Mouse (Mus musculus): Measurements from ENCODE around the gene Arhgef3. TPM values are rescaled to one million over a fixed set of nuclear protein-coding genes. Genes with fewer than 3 reads are reported as not detected.

The Arhgef3 gene
- polyA plus RNA-seq, 1 experiment from 2014 or later: 1.6 TPM

GRCm38 (mm10) chr14:27444851-27445281 is 330.2 kb downstream of the Arhgef3 start:
- WGBS: 91% methylated on average over 2 of the region's 2 CpGs
- no peak for DNase-seq (ENCODE audit: extremely low spot score, low spot score)
- H3K36me3 ChIP-seq (replicated peaks): peaks cover 81% of the 10 kb centered on the region
- H3K9me3 ChIP-seq: no peaks in the 10 kb centered on the region
- H3K4me1 ChIP-seq: no peaks in the 10 kb centered on the region
- H3K4me3 ChIP-seq: no peak overlapping the region
- no peaks in the 10 kb centered on the region for H3K27me3 ChIP-seq (ENCODE audit: poor library complexity, severe bottlenecking)
- no peak overlapping the region for H3K27ac ChIP-seq

- Histone ChIP-seq H3K4me1 (no peaks in the 10 kb centered on the region), H3K36me3 (replicated peaks) (peaks cover 90% of the 10 kb centered on the region), H3K27ac (no peak overlapping the region), H3K27me3 (ENCODE audit: poor library complexity, severe bottlenecking) (no peaks in the 10 kb centered on the region), H3K9me3 (no peaks in the 10 kb centered on the region), H3K4me3 (no peak overlapping the region)
- WGBS: 88% methylated on average over 4 of the region's 4 CpGs
- DNase-seq (ENCODE audit: extremely low spot score, low spot score): no peak
These were observed 332.3 kb downstream of the Arhgef3 start for GRCm38 (mm10) chr14:27446963-27447362.

Small RNA genes within 50 kb of the gene (microRNA-seq; reads per million reads assigned to microRNA genes)
- not detected for gene Gm23633

Other genes starting within 250 kb of the Arhgef3 start
- 0.23 TPM in 1 of 2 replicates, not detected in the other for gene Asb14, start 220.3 kb upstream of the Arhgef3 start, polyA plus RNA-seq (2016; fragmentation: Nextera tagmentation; extraction: Ambion mirVana)
- 31.1 and 33.8 TPM in 2 replicates for gene Appl1, start 143.7 kb upstream of the Arhgef3 start, polyA plus RNA-seq (2016; fragmentation: Nextera tagmentation; extraction: Ambion mirVana)
- 0.80 and 1.3 TPM in 2 replicates for gene Hesx1, start 120.5 kb upstream of the Arhgef3 start, polyA plus RNA-seq (2016; fragmentation: Nextera tagmentation; extraction: Ambion mirVana)
- 7.4 and 9.6 TPM in 2 replicates for gene Il17rd, start 76.0 kb upstream of the Arhgef3 start, polyA plus RNA-seq (2016; fragmentation: Nextera tagmentation; extraction: Ambion mirVana)